Mouse (Mus musculus) lung, embryonic 16.5 days (tissue): Measurements from ENCODE around the gene Rab3c. TPM values are rescaled to one million over a fixed set of nuclear protein-coding genes. Genes with fewer than 3 reads are reported as not detected.

ENCODE experiments used
- ATAC-seq: fragments of 200-750 bp; cut with Nextera tagmentation; 2 replicates; pipeline ENCODE4 v1.8.0; 2017; ENCODE audit warnings: low read depth, mild to moderate bottlenecking, moderate library complexity
- H3K27ac ChIP-seq: fragments of 300-500 bp; sonication (generic); 2 replicates; pipeline ENCODE4 v1.5.1; 2014; ENCODE audit warnings: mild to moderate bottlenecking, control low read depth, low read length
- H3K27me3 ChIP-seq: fragments of 300-500 bp; sonication (generic); 2 replicates; pipeline ENCODE4 v1.6.1; 2014; ENCODE audit warnings: low read depth, low read length, mixed read lengths; ENCODE audit not compliant: control insufficient read depth, insufficient read depth
- H3K36me3 ChIP-seq: fragments of 300-500 bp; sonication (generic); 2 replicates; pipeline ENCODE4 v1.6.1; 2014; ENCODE audit warnings: low read length; ENCODE audit not compliant: control insufficient read depth, insufficient read depth
- H3K4me1 ChIP-seq: fragments of 300-500 bp; sonication (generic); replicated peaks from 2 replicates; pipeline ENCODE4 v1.6.1; 2014; ENCODE audit warnings: low read length, mixed read lengths; ENCODE audit not compliant: control insufficient read depth, insufficient read depth
- H3K4me2 ChIP-seq: fragments of 300-500 bp; sonication (generic); 2 replicates; pipeline ENCODE4 v1.6.1; 2014; ENCODE audit warnings: low read depth, low read length, control low read depth
- H3K4me3 ChIP-seq: fragments of 300-500 bp; sonication (generic); 2 replicates; pipeline ENCODE4 v1.5.1; 2014; ENCODE audit warnings: mild to moderate bottlenecking, low read length, control low read depth
- H3K9ac ChIP-seq: fragments of 300-500 bp; sonication (generic); 2 replicates; pipeline ENCODE4 v1.6.1; 2014; ENCODE audit warnings: low read length, control low read depth
- H3K9me3 ChIP-seq: fragments of 300-500 bp; sonication (generic); 2 replicates; pipeline ENCODE4 v1.6.1; 2016; ENCODE audit warnings: low read length; ENCODE audit not compliant: control insufficient read depth
- WGBS: fragments of 180-500 bp; shearing (Covaris S2); extraction: QIAGEN DNeasy Blood & Tissue Kit; methylation state at CpG from one replicate; pipeline ENCODE4 v1.1.7; 2014; 5-methylcytosine and 5-hydroxymethylcytosine counted together
- polyA plus RNA-seq: library from polyadenylated mRNA; unstranded; fragments of >200 nt; fragmentation: Nextera tagmentation; extraction: Ambion mirVana; gene quantifications from 2 replicates; pipeline ENCODE4 v1.2.1, GENCODE M21; 2015

Rab3c gene
- 2.4 and 4.2 TPM in 2 replicates for polyA plus RNA-seq

DNA sequence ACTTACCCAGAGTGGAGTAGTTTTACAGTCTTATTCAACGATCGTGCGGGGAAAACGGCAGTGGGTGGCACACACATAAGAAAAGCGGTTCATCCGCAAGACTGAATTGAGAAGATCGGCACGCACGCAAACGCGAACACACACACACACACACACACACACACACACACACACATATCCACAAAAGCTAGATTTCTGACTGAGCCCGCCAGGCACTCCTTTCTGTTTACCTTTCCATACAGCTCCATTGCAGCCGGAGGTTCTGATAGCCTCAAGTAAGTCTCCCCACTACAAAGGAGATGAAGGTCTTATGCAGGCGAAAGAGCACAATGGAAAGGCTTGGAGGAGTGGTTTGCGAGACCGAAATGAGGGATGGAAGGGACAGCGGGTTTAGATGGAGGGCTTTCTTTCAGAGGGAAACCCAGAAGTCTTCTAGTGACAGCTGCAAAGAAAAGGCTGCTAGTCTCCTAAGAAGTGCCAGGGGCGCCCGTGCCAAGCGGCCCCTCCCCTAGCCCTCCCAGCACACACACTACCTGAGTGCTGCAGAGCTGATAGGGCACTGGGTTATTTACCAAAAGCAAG is at the start of gene Rab3c:
TSS of gene Rab3c (minus strand) at position 434 of the 582 bp plus-strand sequence.
- no peaks in the 10 kb centered on the region for H3K36me3 ChIP-seq
- peaks cover 2% of the 10 kb centered on the region; the same call in 1 of the 2 replicates for H3K27me3 ChIP-seq
- ATAC-seq: peak; percentile 34
- H3K4me3 ChIP-seq: peak within 1 kb of the TSS; percentile 46
- WGBS: under 1% methylated on average over 20 of the region's 20 CpGs
- H3K27ac ChIP-seq: peak within 1 kb of the TSS; percentile 74
- peak within 1 kb of the TSS; percentile 63 for H3K4me2 ChIP-seq
- H3K9me3 ChIP-seq: no peaks in the 10 kb centered on the region
- H3K9ac ChIP-seq: peak within 1 kb of the TSS; percentile 27
- peaks cover 7% of the 10 kb centered on the region for H3K4me1 ChIP-seq

DNA sequence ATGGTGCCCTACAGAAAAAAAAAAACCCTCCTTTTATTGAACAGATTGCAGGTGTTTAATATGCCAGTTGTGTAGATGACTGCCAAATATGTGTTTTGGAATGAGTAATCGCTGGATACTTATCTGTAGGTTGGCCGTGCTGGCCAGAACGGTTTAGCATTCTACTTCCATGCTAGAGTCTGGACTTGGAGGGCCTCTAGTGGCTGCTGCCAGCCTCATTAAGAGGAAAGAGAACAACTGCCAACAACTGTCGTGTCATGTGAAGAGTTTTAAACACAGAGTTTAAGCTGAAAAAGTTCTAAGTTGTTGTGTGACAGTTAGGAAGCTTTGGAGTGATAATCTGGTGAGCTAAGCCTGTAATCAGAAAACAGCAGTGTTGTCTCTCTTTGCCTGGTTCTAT is 38.0 kb upstream of the Rab3c start:
- WGBS: 30% methylated on average over 4 of the region's 4 CpGs
- no peak overlapping the region for H3K27ac ChIP-seq
- H3K36me3 ChIP-seq: no peaks in the 10 kb centered on the region
- H3K27me3 ChIP-seq: no peaks in the 10 kb centered on the region
- H3K9me3 ChIP-seq: no peaks in the 10 kb centered on the region
- H3K4me2 ChIP-seq: no peak overlapping the region
- H3K9ac ChIP-seq: no peak overlapping the region
- H3K4me1 ChIP-seq: no peaks in the 10 kb centered on the region; the same call in 1 of the 2 replicates
- no peak overlapping the region for H3K4me3 ChIP-seq
- ATAC-seq: peak; percentile 52

DNA sequence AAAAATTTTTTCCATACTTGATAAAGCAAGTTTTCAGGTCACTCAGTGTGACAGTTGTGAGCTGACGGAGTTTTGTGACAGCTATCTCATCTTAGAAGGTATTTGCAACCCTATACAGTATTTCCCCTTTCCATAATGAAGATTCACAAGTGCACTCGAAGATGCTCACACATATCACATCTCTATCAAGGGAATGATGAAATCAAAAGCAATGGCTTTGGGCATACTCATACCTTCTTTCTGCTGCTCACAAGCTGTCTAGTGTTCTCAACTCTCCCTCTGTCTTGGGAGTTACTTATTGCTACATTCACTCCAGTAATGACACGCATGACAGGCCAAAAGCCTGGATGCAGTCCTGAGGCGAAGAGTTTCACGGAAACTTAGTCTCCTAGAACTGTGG is 26.4 kb upstream of the Rab3c start:
- no peak overlapping the region for H3K9ac ChIP-seq
- no peak overlapping the region for H3K4me3 ChIP-seq
- no peaks in the 10 kb centered on the region for H3K4me1 ChIP-seq
- H3K27me3 ChIP-seq: no peaks in the 10 kb centered on the region
- H3K36me3 ChIP-seq: no peaks in the 10 kb centered on the region
- H3K4me2 ChIP-seq: no peak overlapping the region
- ATAC-seq: no peak
- 81% methylated on average over 5 of the region's 5 CpGs for WGBS
- no peak overlapping the region for H3K27ac ChIP-seq
- no peaks in the 10 kb centered on the region for H3K9me3 ChIP-seq

DNA sequence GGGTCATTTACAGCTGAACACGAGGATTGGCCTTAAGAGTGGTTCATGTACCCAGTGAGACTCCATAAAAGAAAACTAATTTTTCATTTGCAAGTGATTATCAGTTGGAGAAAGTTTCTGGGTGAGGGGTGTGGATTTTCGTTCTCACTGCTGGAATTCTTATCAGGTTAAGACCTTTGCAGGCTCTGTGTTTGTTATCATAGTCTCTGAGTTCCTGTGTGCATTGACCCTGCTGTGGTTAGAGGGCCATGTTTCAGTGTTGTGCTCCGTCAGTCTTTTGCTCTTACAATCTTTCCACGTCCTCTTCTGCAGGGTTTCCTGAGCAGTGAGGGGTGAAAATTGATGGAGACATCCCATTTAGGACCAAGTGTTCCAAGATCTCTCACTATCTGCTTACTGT is 16.3 kb upstream of the Rab3c start:
- no peaks in the 10 kb centered on the region for H3K4me1 ChIP-seq
- no peak overlapping the region for H3K4me2 ChIP-seq
- H3K9ac ChIP-seq: no peak overlapping the region
- H3K27ac ChIP-seq: no peak overlapping the region
- WGBS: 33% methylated on average over 4 of the region's 4 CpGs
- ATAC-seq: no peak
- H3K9me3 ChIP-seq: no peaks in the 10 kb centered on the region
- no peak overlapping the region for H3K4me3 ChIP-seq
- H3K36me3 ChIP-seq: no peaks in the 10 kb centered on the region
- no peaks in the 10 kb centered on the region for H3K27me3 ChIP-seq

DNA sequence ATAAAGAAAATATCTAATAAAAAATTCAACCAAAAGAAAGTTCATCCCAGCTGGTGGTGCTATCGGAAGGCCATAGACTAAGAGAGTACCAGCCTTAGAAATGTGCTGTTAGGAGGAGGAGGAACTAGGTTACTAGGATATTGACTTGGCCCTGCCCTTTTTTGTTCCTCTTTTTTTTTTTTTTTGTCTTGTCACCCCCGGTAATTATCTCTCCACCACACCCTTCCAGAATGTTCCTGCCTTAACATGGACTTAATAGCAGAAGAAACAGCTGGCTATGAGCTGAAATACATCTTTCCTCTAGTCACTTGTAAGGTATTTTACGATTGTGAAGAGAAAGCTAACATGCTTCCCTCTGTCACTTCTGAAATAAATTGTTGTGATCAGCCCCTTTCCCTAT is 7.7 kb upstream of the Rab3c start:
- Histone ChIP-seq H3K27ac (no peak overlapping the region), H3K27me3 (no peaks in the 10 kb centered on the region), H3K9ac (no peak overlapping the region), H3K9me3 (no peaks in the 10 kb centered on the region), H3K36me3 (no peaks in the 10 kb centered on the region), H3K4me1 (0 out of 2 replicates have a peak, but pooled peaks cover 3% of the 10 kb centered on the region), H3K4me3 (no peak overlapping the region), H3K4me2 (no peak overlapping the region)
- WGBS: 74% methylated on average over 3 of the region's 3 CpGs
- ATAC-seq: no peak

DNA sequence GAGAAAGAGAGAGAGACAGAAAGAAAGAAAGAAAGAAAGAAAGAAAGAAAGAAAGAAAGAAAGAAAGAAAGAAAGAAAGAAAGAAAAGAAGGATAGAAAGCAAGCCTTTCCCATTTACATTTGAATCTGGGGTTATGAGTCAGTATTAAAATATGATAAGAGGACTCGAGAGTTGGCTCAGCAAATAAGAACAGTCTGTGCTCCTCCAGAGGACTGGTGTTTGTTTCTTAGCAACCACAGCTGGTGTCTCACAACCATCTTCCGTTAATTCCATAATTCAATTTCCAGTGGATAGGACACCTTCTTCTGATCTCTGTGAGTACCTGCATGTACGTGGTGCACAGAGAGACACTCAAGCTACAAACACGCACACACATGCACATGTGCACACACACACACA is 3.0 kb upstream of the Rab3c start:
- Histone ChIP-seq H3K36me3 (no peaks in the 10 kb centered on the region), H3K4me2 (no peak overlapping the region), H3K27ac (no peak overlapping the region), H3K4me1 (peaks cover 7% of the 10 kb centered on the region), H3K9me3 (no peaks in the 10 kb centered on the region), H3K9ac (no peak overlapping the region), H3K4me3 (no peak overlapping the region), H3K27me3 (peaks cover 2% of the 10 kb centered on the region; the same call in 1 of the 2 replicates)
- no peak for ATAC-seq
- 46% methylated on average over 4 of the region's 4 CpGs for WGBS

DNA sequence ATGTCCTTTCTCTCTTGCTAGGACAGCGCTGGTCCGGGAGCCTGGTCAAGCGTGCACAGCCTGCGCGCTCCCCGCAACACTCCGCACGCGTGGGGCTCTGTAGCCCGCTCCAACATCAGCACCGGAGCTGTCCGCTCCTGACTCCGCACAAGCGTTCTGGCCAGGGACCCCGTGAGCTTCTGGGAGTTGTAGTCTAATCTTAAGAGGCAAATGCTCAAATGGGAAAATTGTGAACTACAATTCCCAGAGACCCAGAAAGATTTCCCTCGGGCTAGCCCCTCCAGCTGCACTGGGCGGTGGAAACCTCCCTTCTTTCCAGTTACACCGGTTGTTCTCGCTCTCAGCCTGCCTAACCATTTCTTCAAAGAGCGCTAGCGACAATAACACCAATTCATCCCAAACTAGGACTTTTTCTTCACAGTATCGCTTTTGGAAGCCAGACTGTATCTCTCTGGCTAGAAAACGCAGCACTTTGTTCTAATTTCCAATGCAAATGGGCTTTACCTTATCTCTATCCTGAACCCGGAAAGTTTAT is 701 bp downstream of the Rab3c start:
- no peaks in the 10 kb centered on the region for H3K36me3 ChIP-seq
- ATAC-seq: peak; percentile 96
- H3K27me3 ChIP-seq: peaks cover 2% of the 10 kb centered on the region; the same call in 1 of the 2 replicates
- WGBS: under 1% methylated on average over 24 of the region's 24 CpGs
- H3K27ac ChIP-seq: peak overlapping the region; percentile 74
- H3K4me3 ChIP-seq: peak overlapping the region; percentile 46
- no peaks in the 10 kb centered on the region for H3K9me3 ChIP-seq
- H3K4me1 ChIP-seq: peaks cover 7% of the 10 kb centered on the region
- peak overlapping the region; percentile 25 for H3K9ac ChIP-seq
- peak overlapping the region; percentile 63 for H3K4me2 ChIP-seq

DNA sequence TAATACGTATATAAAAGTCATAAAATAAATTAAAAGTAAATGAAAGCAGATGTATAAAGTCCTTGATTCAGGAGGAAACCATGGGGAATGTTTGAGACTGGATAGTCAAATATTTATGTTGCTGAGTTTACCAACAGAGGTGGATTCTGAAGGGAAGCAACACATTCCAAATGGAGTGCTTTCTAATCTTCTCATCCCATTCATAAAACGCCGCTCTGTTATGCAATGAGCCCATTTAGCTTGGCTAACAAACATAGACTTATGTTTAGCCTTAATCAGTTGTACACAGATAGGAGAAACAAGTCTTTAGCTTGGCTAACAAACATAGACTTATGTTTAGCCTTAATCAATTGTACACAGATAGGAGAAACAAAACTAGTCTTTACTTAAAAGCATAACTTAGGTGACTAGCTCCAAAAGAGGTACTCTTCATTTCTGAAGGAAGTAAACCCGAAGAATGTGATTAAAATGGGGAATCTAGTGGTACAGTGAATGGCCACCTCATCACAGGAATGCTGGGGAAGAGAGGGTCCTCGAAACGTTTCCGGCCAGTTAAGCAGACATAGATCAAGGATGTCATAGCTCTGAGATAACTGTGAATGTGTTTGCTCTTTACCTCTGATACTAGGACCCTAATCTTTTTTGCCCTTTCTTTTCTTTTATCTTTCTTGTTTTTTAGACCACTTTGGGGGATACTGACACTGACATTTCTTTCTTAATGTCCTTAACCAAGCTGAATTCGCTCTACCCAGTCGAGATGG is 1.6 kb downstream of the Rab3c start:
- Histone ChIP-seq H3K4me2 (no peak overlapping the region), H3K9me3 (no peaks in the 10 kb centered on the region), H3K27me3 (peaks cover 2% of the 10 kb centered on the region; the same call in 1 of the 2 replicates), H3K36me3 (no peaks in the 10 kb centered on the region), H3K4me3 (no peak overlapping the region), H3K9ac (no peak overlapping the region), H3K27ac (no peak overlapping the region), H3K4me1 (peaks cover 7% of the 10 kb centered on the region)
- no peak for ATAC-seq
- 43% methylated on average over 9 of the region's 9 CpGs for WGBS

DNA sequence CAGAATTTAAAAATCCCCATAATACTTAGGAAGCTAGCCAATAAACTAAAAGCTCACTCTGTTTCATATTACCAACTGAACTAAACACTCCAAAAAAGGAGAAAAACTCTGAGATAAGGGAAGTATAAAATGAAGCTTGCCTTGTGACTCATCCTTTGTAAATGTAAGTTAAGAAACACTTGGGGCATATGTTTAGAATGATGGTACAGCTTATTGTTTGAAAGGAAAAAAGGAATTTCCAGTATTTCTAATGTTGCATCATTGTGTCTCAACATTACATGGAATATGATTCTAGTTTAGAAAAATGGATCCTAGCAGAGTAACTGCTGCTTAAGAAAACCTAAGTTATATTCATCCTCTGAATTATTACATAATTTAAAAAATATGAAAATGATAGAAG is 3.1 kb downstream of the Rab3c start:
- Histone ChIP-seq H3K27ac (no peak overlapping the region), H3K4me3 (no peak overlapping the region), H3K4me1 (peaks cover 7% of the 10 kb centered on the region), H3K4me2 (no peak overlapping the region), H3K9ac (no peak overlapping the region), H3K27me3 (peaks cover 2% of the 10 kb centered on the region; the same call in 1 of the 2 replicates), H3K9me3 (no peaks in the 10 kb centered on the region), H3K36me3 (no peaks in the 10 kb centered on the region)
- no peak for ATAC-seq
